Mouse (Mus musculus) testis, adult 2 months (tissue): ENCODE measurements around the gene Gmnc.

Experiments
- CTCF ChIP-seq: fragments of 200-500 bp; IDR thresholded peaks from 2 replicates; pipeline ENCODE4 v1.5.1; 2012; ENCODE audit warnings: low read depth, mild to moderate bottlenecking, inconsistent platforms, low read length, moderate library complexity; ENCODE audit not compliant: control insufficient read depth, insufficient read depth, insufficient replicate concordance
- POLR2A ChIP-seq: fragments of 200-500 bp; IDR thresholded peaks from 2 replicates; pipeline ENCODE4 v1.6.1; 2012; ENCODE audit warnings: low read depth, mild to moderate bottlenecking, inconsistent platforms, low read length, moderate library complexity; ENCODE audit not compliant: control insufficient read depth

GRCm38 (mm10) chr16:26966830-26967229, 24.6 kb downstream of the Gmnc start:
- TF ChIP-seq CTCF: no peak
- no peak for TF ChIP-seq POLR2A
